Mouse (Mus musculus): ENCODE measurements around the gene Ascl4.

The Ascl4 gene

DNA sequence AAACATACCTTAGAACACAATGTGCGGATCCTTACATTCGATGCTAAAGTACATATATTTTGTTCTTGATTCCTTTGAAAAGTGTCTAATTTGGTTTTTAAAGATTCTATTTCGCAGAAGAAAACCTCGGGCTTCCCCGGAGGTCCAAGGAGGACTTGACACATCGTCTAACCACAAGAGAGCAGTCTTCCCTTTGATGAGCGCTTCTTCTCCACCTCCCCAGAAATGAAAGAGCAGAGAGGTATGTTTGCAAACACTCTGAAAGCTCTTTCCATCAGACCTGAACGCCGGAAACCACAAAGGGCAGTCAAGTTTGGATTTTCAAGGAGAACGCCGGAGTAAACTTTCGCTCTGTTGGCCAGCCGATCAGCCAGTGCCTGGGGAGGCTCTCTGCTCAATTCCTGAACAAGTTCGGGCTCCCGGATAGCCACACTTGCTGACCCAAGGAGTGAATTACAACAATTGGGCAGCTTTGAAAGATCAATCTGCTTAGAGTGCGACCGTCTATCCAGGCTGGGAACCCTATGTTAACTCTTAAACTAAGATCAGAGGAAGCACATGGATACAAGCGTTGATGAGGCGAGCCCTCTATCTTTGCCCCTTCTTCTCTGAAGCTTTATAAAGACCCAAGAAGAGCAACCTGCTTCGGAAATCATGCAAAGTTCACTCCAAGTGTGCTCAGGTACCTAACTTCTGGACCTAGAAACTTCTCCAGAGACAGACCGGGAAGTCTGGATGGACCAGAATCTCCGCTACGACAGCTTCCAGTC lies at the start of gene Ascl4:
Gene Ascl4, plus strand, starts transcription at position 6 of the 770 bp plus-strand sequence.
- no peak for TF ChIP-seq NANOG (IDR thresholded peaks at IDR 0.05; ENCODE audit: borderline replicate concordance, low read length)
- no peak for TF ChIP-seq POU5F1 (IDR thresholded peaks at IDR 0.05; ENCODE audit: borderline replicate concordance, low read length)
- no peak for TF ChIP-seq CTCF (conservative IDR thresholded peaks at IDR 0.05; ENCODE audit: low read length)
- H3K4me1 ChIP-seq (replicated peaks; ENCODE audit: low read depth, low read length) = peaks cover 43% of the 10 kb centered on the region

DNA sequence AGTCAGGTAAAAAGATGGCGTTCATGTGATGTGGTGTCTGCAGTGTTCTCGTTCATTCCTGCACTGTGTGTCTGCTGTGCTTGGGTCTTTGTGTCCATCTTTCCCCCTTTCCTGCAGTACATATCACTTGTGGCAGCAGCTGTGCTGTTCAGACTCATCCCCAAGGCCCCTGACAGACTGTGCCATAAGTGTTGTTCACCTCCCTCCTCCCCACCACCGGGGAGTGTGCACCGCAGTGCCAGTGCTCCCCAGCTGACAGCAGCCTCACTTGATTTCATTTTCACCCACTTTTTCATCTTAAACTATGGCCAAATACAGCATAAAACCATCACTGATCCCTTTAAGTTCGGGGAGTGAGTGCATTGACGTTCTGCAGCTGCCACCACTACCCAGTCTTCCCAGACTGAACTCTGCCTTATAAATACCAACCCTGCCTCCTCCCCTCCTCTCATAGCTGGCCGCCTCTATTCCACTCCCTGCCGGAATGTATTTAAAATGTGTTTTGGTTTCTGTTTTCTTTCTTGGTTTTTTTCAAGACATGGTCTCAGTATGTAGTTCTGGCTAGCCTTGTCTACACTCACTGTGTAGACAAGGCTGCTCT lies 47.5 kb upstream of the Ascl4 start:
- H3K9me3 ChIP-seq (ENCODE audit: low read length) = no peaks in the 10 kb centered on the region
- peaks cover 99% of the 10 kb centered on the region for H3K36me3 ChIP-seq (ENCODE audit: insufficient read depth, low read length)
- no peak overlapping the region for H3K4me3 ChIP-seq (replicated peaks; ENCODE audit: low read length)
- no peaks in the 10 kb centered on the region for H3K27me3 ChIP-seq (ENCODE audit: insufficient read depth, low read length)
- H3K4me1 ChIP-seq (replicated peaks; ENCODE audit: low read depth, low read length) = no peaks in the 10 kb centered on the region
- TF ChIP-seq POU5F1 (IDR thresholded peaks at IDR 0.05; ENCODE audit: borderline replicate concordance, low read length) (no peak), NANOG (IDR thresholded peaks at IDR 0.05; ENCODE audit: borderline replicate concordance, low read length) (no peak), CTCF (conservative IDR thresholded peaks at IDR 0.05; ENCODE audit: low read length) (no peak)

More for the DNA sequence above, at the start of gene Ascl4:
- Histone ChIP-seq H3K36me3 (ENCODE audit: insufficient read depth, low read length) (no peaks in the 10 kb centered on the region), H3K27me3 (ENCODE audit: insufficient read depth, low read length) (peaks cover 13% of the 10 kb centered on the region), H3K4me3 (replicated peaks; ENCODE audit: low read length) (peak within 1 kb of the TSS; percentile 82), H3K9me3 (ENCODE audit: low read length) (no peaks in the 10 kb centered on the region)

- Histone ChIP-seq H3K27me3 (ENCODE audit: insufficient read depth, low read length) (peaks cover 17% of the 10 kb centered on the region), H3K36me3 (ENCODE audit: insufficient read depth, low read length) (peaks cover 38% of the 10 kb centered on the region), H3K4me3 (replicated peaks; ENCODE audit: low read length) (peak within 1 kb of the TSS; percentile 95), H3K9me3 (ENCODE audit: low read length) (no peaks in the 10 kb centered on the region), H3K4me1 (replicated peaks; ENCODE audit: low read depth, low read length) (peaks cover 27% of the 10 kb centered on the region)
- TF ChIP-seq NANOG (IDR thresholded peaks at IDR 0.05; ENCODE audit: borderline replicate concordance, low read length) (no peak), POU5F1 (IDR thresholded peaks at IDR 0.05; ENCODE audit: borderline replicate concordance, low read length) (no peak), CTCF (conservative IDR thresholded peaks at IDR 0.05; ENCODE audit: low read length) (no peak)
Observed at GRCm38 (mm10) chr10:85916498-85917309, 10.8 kb upstream of the Ascl4 start, which contains the start of gene Prdm4. Gene Prdm4 (minus strand): TSS chr10:85917142.

GRCm38 (mm10) chr10:85928499-85929207 lies 1.2 kb downstream of the Ascl4 start:
- H3K36me3 ChIP-seq (ENCODE audit: insufficient read depth, low read length) = no peaks in the 10 kb centered on the region
- H3K27me3 ChIP-seq (ENCODE audit: insufficient read depth, low read length) = peaks cover 13% of the 10 kb centered on the region
- peak overlapping the region; percentile 82 for H3K4me3 ChIP-seq (replicated peaks; ENCODE audit: low read length)
- peaks cover 43% of the 10 kb centered on the region for H3K4me1 ChIP-seq (replicated peaks; ENCODE audit: low read depth, low read length)
- H3K9me3 ChIP-seq (ENCODE audit: low read length) = no peaks in the 10 kb centered on the region
- TF ChIP-seq NANOG (IDR thresholded peaks at IDR 0.05; ENCODE audit: borderline replicate concordance, low read length) (no peak), POU5F1 (IDR thresholded peaks at IDR 0.05; ENCODE audit: borderline replicate concordance, low read length) (no peak), CTCF (conservative IDR thresholded peaks at IDR 0.05; ENCODE audit: low read length) (no peak)

DNA sequence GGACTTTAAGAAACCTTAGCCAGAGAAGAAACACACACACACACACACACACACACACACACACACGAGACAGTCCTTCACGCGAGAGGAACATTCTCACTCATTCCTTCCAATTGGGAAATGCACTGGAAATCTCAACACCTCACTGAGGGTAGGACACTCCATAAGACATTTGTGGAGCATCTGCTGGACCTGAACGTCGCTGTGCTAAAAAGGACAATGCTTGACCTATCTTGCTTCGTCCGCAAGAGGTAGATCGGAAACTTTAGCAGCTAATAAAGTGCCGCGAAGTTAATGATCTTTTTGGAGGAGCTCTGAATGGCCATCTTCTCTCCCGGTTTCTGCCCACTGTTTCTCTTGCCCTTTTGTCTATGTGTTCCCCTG lies 1.7 kb downstream of the Ascl4 start:
- Histone ChIP-seq H3K9me3 (ENCODE audit: low read length) (no peaks in the 10 kb centered on the region), H3K4me1 (replicated peaks; ENCODE audit: low read depth, low read length) (peaks cover 43% of the 10 kb centered on the region), H3K4me3 (replicated peaks; ENCODE audit: low read length) (peak overlapping the region; percentile 82), H3K27me3 (ENCODE audit: insufficient read depth, low read length) (peaks cover 13% of the 10 kb centered on the region), H3K36me3 (ENCODE audit: insufficient read depth, low read length) (no peaks in the 10 kb centered on the region)
- TF ChIP-seq NANOG (IDR thresholded peaks at IDR 0.05; ENCODE audit: borderline replicate concordance, low read length) (no peak), POU5F1 (IDR thresholded peaks at IDR 0.05; ENCODE audit: borderline replicate concordance, low read length) (no peak), CTCF (conservative IDR thresholded peaks at IDR 0.05; ENCODE audit: low read length) (no peak)

DNA sequence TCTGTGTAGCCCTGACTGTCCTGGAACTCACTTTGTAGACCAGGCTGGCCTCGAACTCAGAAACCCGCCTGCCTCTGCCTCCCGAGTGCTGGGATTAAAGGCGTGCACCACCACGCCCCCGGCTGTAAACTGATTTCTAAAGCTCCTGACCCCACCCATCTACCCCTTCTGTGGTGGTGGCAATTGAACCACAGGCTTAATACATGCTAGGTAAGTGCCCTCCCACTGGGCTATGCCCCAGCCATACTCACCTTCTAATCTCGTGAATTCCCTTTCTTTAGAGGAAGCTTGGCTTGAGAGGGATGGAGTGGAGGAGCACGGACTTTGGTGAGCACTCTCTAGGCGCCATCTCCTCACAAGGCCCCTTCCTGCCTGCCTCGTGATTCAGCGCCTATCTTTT lies 2.5 kb downstream of the Ascl4 start:
- H3K4me1 ChIP-seq (replicated peaks; ENCODE audit: low read depth, low read length) = peaks cover 43% of the 10 kb centered on the region
- no peaks in the 10 kb centered on the region for H3K9me3 ChIP-seq (ENCODE audit: low read length)
- H3K27me3 ChIP-seq (ENCODE audit: insufficient read depth, low read length) = peaks cover 13% of the 10 kb centered on the region
- TF ChIP-seq NANOG (IDR thresholded peaks at IDR 0.05; ENCODE audit: borderline replicate concordance, low read length) (no peak), POU5F1 (IDR thresholded peaks at IDR 0.05; ENCODE audit: borderline replicate concordance, low read length) (no peak), CTCF (conservative IDR thresholded peaks at IDR 0.05; ENCODE audit: low read length) (no peak)
- H3K36me3 ChIP-seq (ENCODE audit: insufficient read depth, low read length) = no peaks in the 10 kb centered on the region; the same call in 1 of the 2 replicates
- no peak overlapping the region for H3K4me3 ChIP-seq (replicated peaks; ENCODE audit: low read length)

DNA sequence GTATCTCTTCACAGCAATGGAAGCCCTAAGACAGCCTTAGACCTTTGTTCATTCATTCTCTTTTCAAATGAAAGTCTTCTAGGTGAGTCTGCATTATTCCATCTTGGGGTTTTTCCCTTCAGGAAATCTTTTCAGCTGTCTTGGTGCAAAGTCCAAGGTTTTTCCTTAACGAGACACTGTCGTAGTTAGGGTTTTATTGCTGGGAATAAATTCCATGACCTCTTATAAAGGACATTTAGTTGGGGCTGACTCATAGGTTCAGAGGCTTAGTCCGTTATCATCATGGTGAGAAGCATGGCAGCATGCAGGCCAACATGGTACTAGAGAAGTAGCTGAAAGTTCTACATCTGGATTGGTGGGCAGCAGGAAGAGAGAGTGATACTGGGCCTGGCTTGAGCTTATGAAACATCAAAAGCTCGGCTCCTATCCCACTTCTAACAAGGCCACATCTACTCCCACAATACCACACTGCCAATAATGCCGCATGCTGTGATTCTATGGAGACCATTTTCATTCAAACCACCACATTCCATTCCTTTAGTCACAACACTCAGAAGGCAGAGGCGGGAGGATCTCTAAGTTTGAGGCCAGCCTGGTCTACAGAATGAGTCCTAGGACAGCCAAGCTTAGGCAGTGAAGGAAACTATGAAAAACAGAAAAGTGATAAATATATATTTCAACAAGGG lies 8.9 kb downstream of the Ascl4 start:
- Histone ChIP-seq H3K4me3 (replicated peaks; ENCODE audit: low read length) (no peak overlapping the region), H3K27me3 (ENCODE audit: insufficient read depth, low read length) (no peaks in the 10 kb centered on the region), H3K4me1 (replicated peaks; ENCODE audit: low read depth, low read length) (peaks cover 9% of the 10 kb centered on the region), H3K9me3 (ENCODE audit: low read length) (0 out of 2 replicates have a peak, but pooled peaks cover 2% of the 10 kb centered on the region), H3K36me3 (ENCODE audit: insufficient read depth, low read length) (peaks cover 58% of the 10 kb centered on the region)
- TF ChIP-seq POU5F1 (IDR thresholded peaks at IDR 0.05; ENCODE audit: borderline replicate concordance, low read length) (no peak), NANOG (IDR thresholded peaks at IDR 0.05; ENCODE audit: borderline replicate concordance, low read length) (no peak), CTCF (conservative IDR thresholded peaks at IDR 0.05; ENCODE audit: low read length) (no peak)

Measured in E14TG2a.4 (cell line).